Mouse (Mus musculus) ES-Bruce4 (cell line): Measurements from ENCODE around the gene Adh1. TPM values are rescaled to one million over a fixed set of nuclear protein-coding genes. Genes with fewer than 3 reads are reported as not detected.

Source experiments
- H3K27ac ChIP-seq: 2 replicates; pipeline ENCODE4 v1.5.1; 2012; ENCODE audit warnings: low read length, inconsistent platforms; ENCODE audit not compliant: insufficient read depth
- H3K27me3 ChIP-seq: 2 replicates; pipeline ENCODE4 v1.6.1; 2012; ENCODE audit warnings: mild to moderate bottlenecking, low read length, inconsistent platforms; ENCODE audit not compliant: control insufficient read depth, poor library complexity, insufficient read depth, severe bottlenecking
- H3K36me3 ChIP-seq: 2 replicates; pipeline ENCODE4 v1.6.1; 2012; ENCODE audit warnings: inconsistent platforms, mild to moderate bottlenecking, low read length, moderate library complexity; ENCODE audit not compliant: control insufficient read depth, poor library complexity, insufficient read depth, severe bottlenecking
- H3K4me1 ChIP-seq: one replicate; pipeline ENCODE4 v1.8.1; 2011; ENCODE audit warnings: low read length; ENCODE audit not compliant: control insufficient read depth, insufficient read depth
- H3K4me3 ChIP-seq: 2 replicates; pipeline ENCODE4 v1.5.1; 2011; ENCODE audit warnings: low read depth, mild to moderate bottlenecking, low read length
- H3K9ac ChIP-seq: 2 replicates; pipeline ENCODE4 v1.6.1; 2012; ENCODE audit warnings: low read depth, mild to moderate bottlenecking, inconsistent platforms; ENCODE audit not compliant: poor library complexity, severe bottlenecking
- H3K9me3 ChIP-seq: replicated peaks from 2 replicates; pipeline ENCODE4 v1.6.1; 2012; ENCODE audit warnings: mild to moderate bottlenecking, low read length, inconsistent platforms; ENCODE audit not compliant: control insufficient read depth, poor library complexity, insufficient read depth, severe bottlenecking
- CTCF ChIP-seq: IDR thresholded peaks from one replicate; pipeline ENCODE4 v1.8.1; 2011; ENCODE audit warnings: low read depth, low read length
- EP300 ChIP-seq: IDR thresholded peaks from 2 replicates; pipeline ENCODE4 v1.6.1; 2011; ENCODE audit warnings: low read depth, low read length; ENCODE audit not compliant: insufficient read depth
- POLR2A ChIP-seq: IDR thresholded peaks from one replicate; pipeline ENCODE4 v1.8.1; 2011; ENCODE audit warnings: low read length; ENCODE audit not compliant: insufficient read depth
- polyA plus RNA-seq: library from polyadenylated mRNA; stranded (reverse); fragments of >200 nt; gene quantifications from 2 replicates; pipeline ENCODE4 v1.2.4, GENCODE M21; 2011; ENCODE audit warnings: low read depth; ENCODE audit not compliant: missing spikeins, insufficient read depth, insufficient read length

The Adh1 gene
- polyA plus RNA-seq, 1 experiment, result 0.54 TPM

DNA sequence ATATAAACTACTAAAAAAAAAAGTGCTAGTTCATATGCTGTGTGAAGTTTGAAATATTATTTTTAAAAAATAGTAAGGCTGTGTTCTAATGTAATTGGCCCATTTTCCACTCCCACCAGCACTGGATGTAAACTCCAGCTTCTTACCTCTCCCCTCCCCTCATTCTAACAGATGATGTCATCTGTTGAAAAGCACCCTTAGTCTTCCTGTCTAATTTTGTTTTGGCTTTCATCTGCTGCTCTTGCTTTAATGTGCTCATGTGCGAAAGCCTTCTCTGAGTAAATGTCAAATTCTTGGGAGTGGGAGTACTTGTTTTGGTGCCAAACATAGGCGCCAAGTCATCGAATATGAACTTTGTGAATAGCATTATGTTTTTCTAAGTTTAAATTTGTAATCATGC lies 3.9 kb downstream of the Adh1 start:
- H3K4me1 ChIP-seq, result no peaks in the 10 kb centered on the region
- no peaks in the 10 kb centered on the region for H3K27me3 ChIP-seq
- H3K9me3 ChIP-seq, result no peaks in the 10 kb centered on the region
- no peak overlapping the region for H3K9ac ChIP-seq
- H3K27ac ChIP-seq, result no peak overlapping the region
- TF ChIP-seq POLR2A (no peak), CTCF (no peak), EP300 (no peak)
- no peak overlapping the region for H3K4me3 ChIP-seq
- no peaks in the 10 kb centered on the region for H3K36me3 ChIP-seq

DNA sequence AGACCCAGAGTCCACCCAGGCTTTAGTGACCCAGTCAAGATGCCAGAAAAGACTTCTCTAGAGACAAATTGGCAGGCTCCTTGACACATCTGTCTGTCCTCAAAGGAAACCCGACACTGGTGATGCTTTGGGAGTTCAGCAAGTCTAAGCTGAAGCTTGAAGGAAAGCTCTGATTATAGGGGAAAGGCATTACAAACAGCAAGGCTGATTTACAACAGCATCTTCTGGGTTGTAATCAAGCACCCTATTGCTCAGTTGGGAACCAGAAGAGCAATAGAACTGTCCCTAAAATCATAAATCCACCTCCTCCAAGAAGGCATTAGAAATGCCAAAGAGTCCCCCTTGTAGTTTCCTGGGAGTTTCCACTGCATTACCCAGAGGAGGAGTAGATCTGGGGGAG lies 9.7 kb downstream of the Adh1 start:
- Histone ChIP-seq H3K9me3 (no peaks in the 10 kb centered on the region), H3K4me1 (no peaks in the 10 kb centered on the region), H3K9ac (no peak overlapping the region), H3K36me3 (no peaks in the 10 kb centered on the region), H3K27ac (no peak overlapping the region), H3K27me3 (no peaks in the 10 kb centered on the region), H3K4me3 (no peak overlapping the region)
- TF ChIP-seq EP300, result no peak
- no peak for TF ChIP-seq POLR2A
- TF ChIP-seq CTCF, result no peak

DNA sequence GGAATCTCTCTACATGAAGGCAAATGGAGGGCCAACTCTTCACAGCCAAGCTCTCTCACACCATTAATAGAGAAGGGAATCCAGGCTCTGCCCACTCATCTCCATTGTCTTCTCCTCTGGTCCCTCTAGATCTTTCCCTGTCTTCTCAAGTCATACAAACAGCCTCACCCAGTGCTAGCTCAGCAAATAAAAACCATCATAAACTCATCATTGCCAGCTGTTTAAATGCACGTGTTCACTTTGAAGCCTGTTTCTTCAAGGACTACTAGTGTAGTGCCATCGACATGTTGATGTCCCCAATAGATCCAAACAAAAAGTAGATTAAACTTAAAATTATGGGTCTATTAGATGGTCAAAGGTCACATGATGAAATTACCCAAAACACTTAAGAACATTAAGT lies 10.5 kb downstream of the Adh1 start:
- Histone ChIP-seq H3K9me3 (no peaks in the 10 kb centered on the region), H3K27me3 (no peaks in the 10 kb centered on the region), H3K27ac (no peak overlapping the region), H3K36me3 (no peaks in the 10 kb centered on the region), H3K4me3 (no peak overlapping the region), H3K4me1 (no peaks in the 10 kb centered on the region), H3K9ac (no peak overlapping the region)
- TF ChIP-seq EP300 (no peak), CTCF (no peak), POLR2A (no peak)

DNA sequence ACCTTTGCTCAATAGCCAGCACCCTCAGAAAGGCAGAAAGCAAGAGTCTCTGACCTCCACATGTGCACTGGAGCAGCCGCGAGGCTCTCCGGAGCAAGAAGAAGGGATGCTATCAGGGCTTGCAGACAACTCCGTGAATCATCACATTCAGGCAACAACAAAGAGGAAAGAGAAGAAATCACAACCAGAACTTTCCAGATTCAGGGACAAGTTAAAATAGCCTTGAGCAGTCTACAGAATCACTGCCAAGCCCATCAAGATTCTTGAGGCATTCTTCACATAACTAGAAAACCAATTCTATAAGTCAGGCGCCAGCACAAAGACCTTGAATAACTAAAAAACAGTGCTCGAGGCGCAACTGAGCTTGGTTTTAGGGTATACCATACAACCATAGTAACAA lies 12.3 kb downstream of the Adh1 start:
- Histone ChIP-seq H3K36me3 (no peaks in the 10 kb centered on the region), H3K4me1 (no peaks in the 10 kb centered on the region), H3K4me3 (no peak overlapping the region), H3K27me3 (no peaks in the 10 kb centered on the region), H3K9ac (no peak overlapping the region), H3K27ac (no peak overlapping the region), H3K9me3 (no peaks in the 10 kb centered on the region)
- TF ChIP-seq CTCF (no peak), EP300 (no peak), POLR2A (no peak)

DNA sequence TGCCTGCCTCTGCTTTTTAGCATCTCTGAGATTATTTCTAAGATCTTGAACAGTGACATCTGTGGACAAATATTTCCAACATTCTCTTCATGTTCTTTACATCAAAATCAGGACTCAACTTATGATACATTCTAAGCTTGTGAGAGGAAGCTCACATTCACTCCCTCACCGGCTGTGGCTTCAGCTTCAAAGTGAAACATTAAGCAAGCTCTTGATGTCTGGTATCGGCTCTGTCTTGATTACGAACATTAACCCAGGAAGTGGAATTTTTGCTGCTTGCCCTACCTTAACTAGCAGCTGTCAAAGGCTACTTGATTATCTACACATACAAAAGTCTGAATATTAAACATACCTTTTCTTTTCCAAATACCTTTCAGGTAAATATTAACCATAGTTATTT lies 14.3 kb downstream of the Adh1 start:
- TF ChIP-seq EP300, result no peak
- no peak for TF ChIP-seq POLR2A
- no peak for TF ChIP-seq CTCF
- H3K9me3 ChIP-seq, result no peaks in the 10 kb centered on the region
- no peak overlapping the region for H3K27ac ChIP-seq
- no peaks in the 10 kb centered on the region for H3K27me3 ChIP-seq
- H3K4me1 ChIP-seq, result no peaks in the 10 kb centered on the region
- H3K4me3 ChIP-seq, result no peak overlapping the region
- H3K9ac ChIP-seq, result no peak overlapping the region
- no peaks in the 10 kb centered on the region for H3K36me3 ChIP-seq

DNA sequence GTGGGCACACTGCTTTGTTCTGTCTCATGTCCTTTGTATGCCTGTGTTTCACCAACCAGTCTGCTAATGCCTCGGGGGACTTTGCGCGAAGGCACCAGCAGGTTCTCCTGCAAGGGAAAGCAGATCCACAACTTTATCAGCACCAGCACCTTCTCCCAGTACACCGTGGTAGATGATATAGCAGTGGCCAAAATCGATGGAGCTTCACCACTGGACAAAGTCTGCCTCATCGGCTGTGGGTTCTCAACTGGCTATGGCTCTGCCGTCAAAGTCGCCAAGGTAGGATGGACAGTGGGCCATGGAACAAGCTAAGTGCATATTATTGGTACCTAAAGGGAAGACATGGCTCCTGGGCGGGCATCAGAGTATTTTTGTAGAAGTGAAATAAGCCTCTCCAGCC lies 21.8 kb downstream of the Adh1 start:
- Histone ChIP-seq H3K9ac (no peak overlapping the region), H3K9me3 (no peaks in the 10 kb centered on the region; the same call in 1 of the 2 replicates), H3K4me3 (no peak overlapping the region), H3K27ac (no peak overlapping the region), H3K27me3 (no peaks in the 10 kb centered on the region), H3K36me3 (no peaks in the 10 kb centered on the region), H3K4me1 (peaks cover 2% of the 10 kb centered on the region)
- TF ChIP-seq POLR2A (no peak), EP300 (no peak), CTCF (no peak)
